Mouse (Mus musculus): ENCODE results near the gene Cln6. TPM values are rescaled to one million over a fixed set of nuclear protein-coding genes. Genes with fewer than 3 reads are reported as not detected.
"Not testable (repeated sequence)": the region's sequence is repeated elsewhere in the genome, so short reads cannot be mapped to it uniquely, and the experiment has no call there.

The Cln6 gene
- total RNA-seq, 2 experiments from 2014 or later, result 37.5 to 38.1 TPM

GRCm38 (mm10) chr9:62827939-62828652 is 10.5 kb upstream of the Cln6 start:
- no peak for DNase-seq (ENCODE audit: low spot score in 2 of 2)

- DNase-seq (ENCODE audit: low spot score in 2 of 2), result peak; percentile 91 to 94
These were observed 9.9 kb upstream of the Cln6 start for GRCm38 (mm10) chr9:62828662-62829086.

- DNase-seq (ENCODE audit: low spot score in 2 of 2), result no peak
These were observed 8.7 kb upstream of the Cln6 start for GRCm38 (mm10) chr9:62829877-62830276.

GRCm38 (mm10) chr9:62834906-62835305 is 3.7 kb upstream of the Cln6 start:
- no peak for DNase-seq (ENCODE audit: low spot score in 2 of 2)

GRCm38 (mm10) chr9:62835705-62836446 is 2.7 kb upstream of the Cln6 start:
- DNase-seq (ENCODE audit: low spot score in 2 of 2), result no peak

GRCm38 (mm10) chr9:62837611-62838010 is 974 bp upstream of the Cln6 start:
- no peak for DNase-seq (ENCODE audit: low spot score in 2 of 2)

- no peak for DNase-seq (ENCODE audit: low spot score in 2 of 2)
These were observed 459 bp upstream of the Cln6 start for GRCm38 (mm10) chr9:62838146-62838505.

- no peak for DNase-seq (ENCODE audit: low spot score in 2 of 2)
These were observed 686 bp downstream of the Cln6 start for GRCm38 (mm10) chr9:62839172-62839770.

- DNase-seq (ENCODE audit: low spot score in 2 of 2), result no peak
These were observed 4.9 kb downstream of the Cln6 start for GRCm38 (mm10) chr9:62843356-62844024.

GRCm38 (mm10) chr9:62844461-62844860 is 5.9 kb downstream of the Cln6 start:
- no peak for DNase-seq (ENCODE audit: low spot score in 2 of 2)

GRCm38 (mm10) chr9:62847694-62848093 is 9.1 kb downstream of the Cln6 start:
- DNase-seq (ENCODE audit: low spot score in 2 of 2), result peak; percentile 72 to 78

GRCm38 (mm10) chr9:62848641-62849040 is 10.1 kb downstream of the Cln6 start:
- no peak for DNase-seq (ENCODE audit: low spot score in 2 of 2)

GRCm38 (mm10) chr9:62851571-62851970 is 13.0 kb downstream of the Cln6 start:
- DNase-seq (ENCODE audit: low spot score in 2 of 2), result no peak

- no peak for DNase-seq (ENCODE audit: low spot score in 2 of 2)
These were observed 15.9 kb downstream of the Cln6 start for GRCm38 (mm10) chr9:62854483-62854882.

GRCm38 (mm10) chr9:62857216-62857615 is 18.6 kb downstream of the Cln6 start:
- DNase-seq (ENCODE audit: low spot score in 2 of 2), result no peak

- DNase-seq (ENCODE audit: low spot score in 2 of 2), result peak; percentile 46 to 76
These were observed 19.2 kb downstream of the Cln6 start, which contains the start of gene Calml4 for GRCm38 (mm10) chr9:62857719-62858261. Gene Calml4 (plus strand): TSS chr9:62858080.

- DNase-seq (ENCODE audit: low spot score in 2 of 2), result no peak
These were observed 19.9 kb downstream of the Cln6 start for GRCm38 (mm10) chr9:62858266-62859019.

- DNase-seq (ENCODE audit: low spot score in 2 of 2), result not testable (repeated sequence)
These were observed 21.5 kb downstream of the Cln6 start for GRCm38 (mm10) chr9:62860102-62860501.

- DNase-seq (ENCODE audit: low spot score in 2 of 2), result no peak
These were observed 22.3 kb downstream of the Cln6 start for GRCm38 (mm10) chr9:62860866-62861265.

GRCm38 (mm10) chr9:62869236-62869635 is 30.7 kb downstream of the Cln6 start:
- not testable (repeated sequence) for DNase-seq (ENCODE audit: low spot score in 2 of 2)
